Mouse (Mus musculus) heart, adult 18-20 months (tissue): ENCODE data around the gene Uqcr10. TPM values are rescaled to one million over a fixed set of nuclear protein-coding genes. Genes with fewer than 3 reads are reported as not detected.

ENCODE experiments used
- DNase-seq, 2 experiments: peaks; one replicate each; pipeline ENCODE4 v3.0.0; 2021 to 2022; ENCODE audit warnings: mixed read lengths in 1 of 2
- total RNA-seq, 2 experiments: library from RNA; stranded (reverse); gene quantifications; 2 replicates each; pipeline ENCODE4 v1.2.3; 2021

Uqcr10 gene
- total RNA-seq, 2 experiments from 2014 or later: 1,576 to 1,640 TPM

- no peak for DNase-seq
Measured at GRCm38 (mm10) chr11:4677250-4677872, 26.8 kb downstream of the Uqcr10 start.

GRCm38 (mm10) chr11:4675693-4676092 is 28.4 kb downstream of the Uqcr10 start:
- DNase-seq: no peak

- DNase-seq: no peak
Measured at GRCm38 (mm10) chr11:4675126-4675562, 29.0 kb downstream of the Uqcr10 start.

DNA sequence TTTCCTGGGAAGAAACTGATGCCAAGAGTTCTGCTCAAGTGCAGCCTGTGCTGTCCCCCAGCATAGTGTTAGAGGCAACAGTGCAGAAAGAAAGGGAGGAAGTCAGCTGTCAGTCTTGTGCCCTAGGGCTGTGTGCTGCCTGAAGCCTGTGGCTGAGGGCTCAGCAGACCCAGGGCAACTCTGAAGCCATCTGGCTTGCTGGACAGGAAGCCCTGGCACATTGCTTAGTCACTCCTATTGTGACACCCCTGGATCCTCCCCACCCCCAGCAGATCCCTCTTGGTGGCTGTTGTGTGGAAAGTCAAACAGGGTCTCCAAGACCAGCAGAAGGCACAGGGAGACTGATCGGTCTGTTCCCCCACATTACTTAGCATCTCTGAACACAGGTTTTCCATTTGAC is 29.5 kb downstream of the Uqcr10 start:
- no peak for DNase-seq

GRCm38 (mm10) chr11:4671736-4672135 is 32.4 kb downstream of the Uqcr10 start:
- DNase-seq: peak; percentile 44 to 47

- DNase-seq: no peak
Measured at GRCm38 (mm10) chr11:4662496-4662878, 41.7 kb downstream of the Uqcr10 start.

DNA sequence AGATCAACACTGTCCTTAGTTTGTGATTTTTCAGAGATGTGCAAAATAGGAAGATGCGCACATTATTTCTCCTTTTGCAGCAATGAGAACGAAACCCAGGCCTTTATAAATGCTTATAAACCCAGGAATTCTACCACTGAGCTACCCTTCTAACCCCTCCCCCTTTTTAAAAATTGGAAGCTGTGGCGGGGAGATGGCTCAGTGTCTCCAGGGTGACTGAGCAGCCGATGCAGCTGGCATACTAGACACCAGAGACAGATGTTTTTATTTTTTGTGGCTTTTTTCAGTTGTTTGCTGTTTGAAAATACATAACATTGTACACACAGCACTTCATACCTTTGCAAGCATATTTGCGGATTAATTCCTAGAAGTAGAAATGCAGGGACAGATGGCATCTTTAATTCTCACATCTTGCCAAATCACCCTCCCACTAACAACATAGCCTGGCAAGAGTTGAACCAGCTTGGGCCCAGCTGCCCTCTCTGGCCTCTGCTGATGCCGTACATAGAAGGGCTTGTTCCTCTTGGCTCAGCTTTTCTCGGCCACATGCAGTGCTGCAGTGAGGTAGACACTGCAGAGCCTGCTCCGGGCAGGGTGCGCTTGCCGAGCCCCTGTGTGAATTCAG is 42.2 kb downstream of the Uqcr10 start:
- DNase-seq: no peak

GRCm38 (mm10) chr11:4661324-4661723 is 42.8 kb downstream of the Uqcr10 start:
- peak; percentile 26 to 35 for DNase-seq

GRCm38 (mm10) chr11:4660309-4661025 is 43.7 kb downstream of the Uqcr10 start:
- DNase-seq: peak in 1 of 2 experiments; percentile 26

DNA sequence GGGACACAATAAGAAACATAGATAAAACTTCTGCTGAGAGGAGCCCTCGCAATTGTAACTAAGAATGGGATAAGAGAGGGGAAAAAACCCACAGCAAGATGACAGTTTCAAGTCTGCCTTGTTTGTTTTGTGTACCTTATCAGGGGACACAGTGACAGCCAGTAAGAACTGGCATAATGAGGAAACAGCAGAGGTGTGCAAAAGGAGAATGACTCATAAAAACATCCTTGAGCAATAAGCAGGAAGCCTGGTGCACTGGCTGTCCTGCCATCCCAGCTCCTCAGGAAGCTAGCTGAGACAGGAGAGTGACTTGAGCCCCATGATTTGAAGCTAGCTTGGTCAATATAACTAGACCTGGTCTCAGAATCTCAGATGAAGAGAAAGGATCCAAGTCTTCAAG is 44.3 kb downstream of the Uqcr10 start:
- DNase-seq: no peak

Other genes starting within 250 kb of the Uqcr10 start
- gene Mtmr3, start 109.5 kb downstream of the Uqcr10 start, total RNA-seq: 10 to 100 TPM; 47.4 to 49.0 TPM
- not detected for gene Gm11032, start 84.3 kb downstream of the Uqcr10 start, total RNA-seq
- 10 to 100 TPM; 15.0 to 16.1 TPM for gene Ascc2, start 66.6 kb downstream of the Uqcr10 start, total RNA-seq
- gene Zmat5, start 336 bp upstream of the Uqcr10 start, total RNA-seq: 10 to 100 TPM; 24.7 to 25.5 TPM
- not detected for gene Cabp7, start 42.4 kb upstream of the Uqcr10 start, total RNA-seq
- gene Nf2, start 145.2 kb upstream of the Uqcr10 start, total RNA-seq: 10 to 100 TPM; 70.8 to 76.9 TPM
- gene Nipsnap1, start 169.6 kb upstream of the Uqcr10 start, total RNA-seq: 1 to 10 TPM in 1 of 2 experiments, under 1 TPM in 1; 0.55 to 2.1 TPM
- 10 to 100 TPM; 17.1 to 17.3 TPM for gene Thoc5, start 191.0 kb upstream of the Uqcr10 start, total RNA-seq
- not detected for gene Nefh, start 243.7 kb upstream of the Uqcr10 start, total RNA-seq